Mouse (Mus musculus) ES-Bruce4 (cell line): Measurements from ENCODE around the gene Ski.

Source experiments
- CTCF ChIP-seq: IDR thresholded peaks from one replicate; pipeline ENCODE4 v1.8.1; 2011; ENCODE audit warnings: low read depth, low read length
- POLR2A ChIP-seq: IDR thresholded peaks from one replicate; pipeline ENCODE4 v1.8.1; 2011; ENCODE audit warnings: low read length; ENCODE audit not compliant: insufficient read depth

- TF ChIP-seq CTCF: no peak
- TF ChIP-seq POLR2A: no peak
Measured at GRCm38 (mm10) chr4:155209079-155209478, 13.3 kb downstream of the Ski start.
